Mouse (Mus musculus): ENCODE measurements around the gene Cd300a. TPM values are rescaled to one million over a fixed set of nuclear protein-coding genes. Genes with fewer than 3 reads are reported as not detected.

Cd300a gene
- 1.8 and 2.2 TPM in 2 replicates for polyA plus RNA-seq (2015; fragmentation: Nextera tagmentation; extraction: Ambion mirVana)

GRCm38 (mm10) chr11:114889991-114890518, at the start of gene Cd300a:
Cd300a (plus strand) TSS chr11:114890041.
- Histone ChIP-seq H3K36me3 (ENCODE audit: insufficient read depth, low read length) (no peaks in the 10 kb centered on the region), H3K9me3 (ENCODE audit: low read length) (no peaks in the 10 kb centered on the region), H3K9ac (replicated peaks; ENCODE audit: low read length) (peak within 1 kb of the TSS; percentile 43; the same call in 1 of the 2 replicates), H3K4me1 (ENCODE audit: insufficient read depth, low read length) (peaks cover 8% of the 10 kb centered on the region), H3K4me3 (ENCODE audit: low read length) (no peak within 1 kb of the TSS), H3K4me2 (replicated peaks; ENCODE audit: low read depth, low read length) (peak within 1 kb of the TSS; percentile 42), H3K27ac (ENCODE audit: low read length) (0 out of 2 replicates have a peak within 1 kb of the TSS, but pooled peaks have one; percentile 20), H3K27me3 (ENCODE audit: insufficient read depth, low read length) (no peaks in the 10 kb centered on the region)
- ATAC-seq (ENCODE audit: low FRiP score, low TSS enrichment): peak; percentile 79
- 27% methylated on average over 18 of the region's 18 CpGs for WGBS

- Histone ChIP-seq H3K4me1 (ENCODE audit: insufficient read depth, low read length) (peaks cover 44% of the 10 kb centered on the region), H3K4me2 (replicated peaks; ENCODE audit: low read depth, low read length) (peak overlapping the region; percentile 30; the same call in 1 of the 2 replicates), H3K9me3 (ENCODE audit: low read length) (peaks cover 3% of the 10 kb centered on the region; the same call in 1 of the 2 replicates), H3K36me3 (ENCODE audit: insufficient read depth, low read length) (no peaks in the 10 kb centered on the region), H3K9ac (replicated peaks; ENCODE audit: low read length) (peak overlapping the region; percentile 55), H3K27ac (ENCODE audit: low read length) (peak overlapping the region; percentile 85), H3K4me3 (ENCODE audit: low read length) (0 out of 2 replicates have a peak overlapping the region, but pooled peaks have one; percentile 1), H3K27me3 (ENCODE audit: insufficient read depth, low read length) (no peaks in the 10 kb centered on the region)
- peak; percentile 75 for ATAC-seq (ENCODE audit: low FRiP score, low TSS enrichment)
- 8% methylated on average over 8 of the region's 8 CpGs for WGBS
Measured at GRCm38 (mm10) chr11:114843818-114844463, 45.9 kb upstream of the Cd300a start.

DNA sequence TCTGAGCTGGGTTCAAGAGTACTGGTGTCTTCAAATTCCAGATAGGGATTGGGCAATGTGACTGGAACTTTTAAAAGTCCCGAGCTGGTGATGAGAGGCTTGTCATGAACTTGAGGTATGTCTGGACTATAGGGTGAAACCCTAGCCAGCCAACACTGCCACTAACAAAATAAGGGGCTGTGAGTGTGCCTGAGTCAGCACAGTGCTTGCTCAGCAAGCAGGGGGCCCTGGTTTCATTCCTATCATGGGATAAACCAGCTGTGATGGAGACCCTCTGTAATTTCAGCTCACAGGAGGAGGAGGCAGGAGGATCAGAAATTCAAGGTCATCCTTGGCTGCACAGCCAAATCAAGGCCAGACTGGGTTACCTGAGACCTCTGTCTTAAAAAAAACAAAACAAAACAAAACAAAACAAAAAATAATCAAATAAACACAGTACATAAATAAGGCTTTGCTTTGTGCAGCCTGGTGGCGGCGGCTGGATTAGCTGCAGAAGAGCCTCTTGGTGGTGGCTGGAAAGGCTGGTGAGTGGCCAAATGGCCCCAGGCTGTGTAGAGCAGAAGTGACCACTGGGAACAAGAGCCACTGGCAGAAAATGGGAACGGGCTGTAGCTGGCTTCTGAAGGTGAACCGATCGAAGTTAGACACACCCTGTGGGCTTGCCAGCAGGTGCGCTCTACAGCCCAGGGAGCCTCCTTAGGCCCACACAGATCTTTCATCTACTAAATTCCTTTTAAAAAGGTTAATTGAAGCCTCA, 45.2 kb upstream of the Cd300a start:
- WGBS: 39% methylated on average over 7 of the region's 7 CpGs
- no peaks in the 10 kb centered on the region for H3K27me3 ChIP-seq (ENCODE audit: insufficient read depth, low read length)
- peak overlapping the region; percentile 55 for H3K9ac ChIP-seq (replicated peaks; ENCODE audit: low read length)
- 0 out of 2 replicates have a peak overlapping the region, but pooled peaks have one; percentile 1 for H3K4me3 ChIP-seq (ENCODE audit: low read length)
- H3K27ac ChIP-seq (ENCODE audit: low read length): peak overlapping the region; percentile 85
- H3K9me3 ChIP-seq (ENCODE audit: low read length): peaks cover 3% of the 10 kb centered on the region; the same call in 1 of the 2 replicates
- H3K36me3 ChIP-seq (ENCODE audit: insufficient read depth, low read length): no peaks in the 10 kb centered on the region
- ATAC-seq (ENCODE audit: low FRiP score, low TSS enrichment): peak; percentile 53
- peak overlapping the region; percentile 30; the same call in 1 of the 2 replicates for H3K4me2 ChIP-seq (replicated peaks; ENCODE audit: low read depth, low read length)
- peaks cover 51% of the 10 kb centered on the region for H3K4me1 ChIP-seq (ENCODE audit: insufficient read depth, low read length)

DNA sequence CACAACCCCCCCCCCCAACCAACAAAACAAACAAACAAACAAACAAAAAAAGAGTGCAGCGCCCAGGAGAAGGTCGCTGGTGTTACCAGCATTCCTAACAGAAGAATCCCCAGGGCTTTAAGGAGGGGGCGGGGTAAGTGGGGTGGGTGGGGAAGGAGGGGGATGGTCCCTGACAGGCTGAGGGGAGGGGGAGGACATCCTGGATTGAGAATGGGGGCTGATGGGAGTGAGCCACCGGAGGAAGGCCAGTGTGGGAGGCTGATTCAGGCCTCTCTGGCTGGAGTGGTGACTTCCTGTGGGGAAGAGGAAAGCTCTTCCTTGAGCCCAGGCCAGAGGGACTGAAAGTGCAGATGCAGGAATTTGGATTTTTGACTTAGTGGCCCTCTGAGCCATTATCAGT, 43.5 kb upstream of the Cd300a start:
- 66% methylated on average over 4 of the region's 4 CpGs for WGBS
- H3K4me1 ChIP-seq (ENCODE audit: insufficient read depth, low read length): peaks cover 67% of the 10 kb centered on the region

GRCm38 (mm10) chr11:114847008-114847407, 42.8 kb upstream of the Cd300a start:
- H3K27me3 ChIP-seq (ENCODE audit: insufficient read depth, low read length): no peaks in the 10 kb centered on the region
- ATAC-seq (ENCODE audit: low FRiP score, low TSS enrichment): no peak
- peak overlapping the region; percentile 64 for H3K27ac ChIP-seq (ENCODE audit: low read length)
- H3K4me1 ChIP-seq (ENCODE audit: insufficient read depth, low read length): peaks cover 67% of the 10 kb centered on the region
- H3K9ac ChIP-seq (replicated peaks; ENCODE audit: low read length): no peak overlapping the region
- no peak overlapping the region for H3K4me2 ChIP-seq (replicated peaks; ENCODE audit: low read depth, low read length)
- no peaks in the 10 kb centered on the region for H3K36me3 ChIP-seq (ENCODE audit: insufficient read depth, low read length)
- WGBS: 44% methylated on average over 5 of the region's 5 CpGs
- H3K4me3 ChIP-seq (ENCODE audit: low read length): no peak overlapping the region
- no peaks in the 10 kb centered on the region for H3K9me3 ChIP-seq (ENCODE audit: low read length)

More for the DNA sequence above, 43.5 kb upstream of the Cd300a start:
- ATAC-seq (ENCODE audit: low FRiP score, low TSS enrichment): no peak
- Histone ChIP-seq H3K9ac (replicated peaks; ENCODE audit: low read length) (no peak overlapping the region), H3K4me3 (ENCODE audit: low read length) (no peak overlapping the region), H3K27ac (ENCODE audit: low read length) (peak overlapping the region; percentile 64), H3K9me3 (ENCODE audit: low read length) (peaks cover 2% of the 10 kb centered on the region; the same call in 1 of the 2 replicates), H3K36me3 (ENCODE audit: insufficient read depth, low read length) (no peaks in the 10 kb centered on the region), H3K4me2 (replicated peaks; ENCODE audit: low read depth, low read length) (no peak overlapping the region), H3K27me3 (ENCODE audit: insufficient read depth, low read length) (no peaks in the 10 kb centered on the region)

GRCm38 (mm10) chr11:114849572-114849971, 40.3 kb upstream of the Cd300a start:
- H3K4me1 ChIP-seq (ENCODE audit: insufficient read depth, low read length): peaks cover 70% of the 10 kb centered on the region
- no peak overlapping the region for H3K4me3 ChIP-seq (ENCODE audit: low read length)
- H3K27me3 ChIP-seq (ENCODE audit: insufficient read depth, low read length): no peaks in the 10 kb centered on the region
- H3K36me3 ChIP-seq (ENCODE audit: insufficient read depth, low read length): no peaks in the 10 kb centered on the region
- no peak for ATAC-seq (ENCODE audit: low FRiP score, low TSS enrichment)
- H3K27ac ChIP-seq (ENCODE audit: low read length): peak overlapping the region; percentile 99
- WGBS: 9% methylated on average over 2 of the region's 2 CpGs
- 0 out of 2 replicates have a peak overlapping the region, but pooled peaks have one; percentile 98 for H3K4me2 ChIP-seq (replicated peaks; ENCODE audit: low read depth, low read length)
- peak overlapping the region; percentile 94 for H3K9ac ChIP-seq (replicated peaks; ENCODE audit: low read length)
- H3K9me3 ChIP-seq (ENCODE audit: low read length): no peaks in the 10 kb centered on the region

DNA sequence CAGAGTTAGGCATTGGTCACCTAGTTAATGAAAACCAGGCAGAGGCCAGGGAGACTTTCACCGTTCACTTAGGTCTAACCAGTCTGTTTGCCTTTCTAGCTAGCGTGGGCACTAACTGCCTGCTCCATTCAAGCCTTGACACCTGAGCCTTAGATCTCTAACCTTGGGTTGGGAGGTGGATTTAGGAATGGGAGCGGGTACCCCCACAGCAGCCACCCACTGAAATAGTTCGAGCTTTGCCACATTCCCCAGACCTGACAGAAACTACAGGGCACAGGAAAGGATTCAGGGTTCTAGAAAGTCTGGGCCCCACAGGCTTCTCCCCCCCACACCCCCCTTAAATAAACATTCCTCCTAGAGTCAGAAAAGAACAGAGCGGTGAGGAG, 39.8 kb upstream of the Cd300a start:
- Histone ChIP-seq H3K27me3 (ENCODE audit: insufficient read depth, low read length) (no peaks in the 10 kb centered on the region), H3K27ac (ENCODE audit: low read length) (peak overlapping the region; percentile 99), H3K9me3 (ENCODE audit: low read length) (no peaks in the 10 kb centered on the region), H3K4me3 (ENCODE audit: low read length) (peak overlapping the region; percentile 68; the same call in 1 of the 2 replicates), H3K9ac (replicated peaks; ENCODE audit: low read length) (peak overlapping the region; percentile 94), H3K4me1 (ENCODE audit: insufficient read depth, low read length) (peaks cover 71% of the 10 kb centered on the region), H3K36me3 (ENCODE audit: insufficient read depth, low read length) (no peaks in the 10 kb centered on the region), H3K4me2 (replicated peaks; ENCODE audit: low read depth, low read length) (peak overlapping the region; percentile 98)
- ATAC-seq (ENCODE audit: low FRiP score, low TSS enrichment): peak; percentile 10
- 13% methylated on average over 5 of the region's 5 CpGs for WGBS

GRCm38 (mm10) chr11:114850452-114851268, 39.2 kb upstream of the Cd300a start, which contains the start of gene Gprc5c:
Gprc5c (plus strand) TSS chr11:114851152.
- peak within 1 kb of the TSS; percentile 94 for H3K9ac ChIP-seq (replicated peaks; ENCODE audit: low read length)
- H3K27me3 ChIP-seq (ENCODE audit: insufficient read depth, low read length): no peaks in the 10 kb centered on the region
- peak within 1 kb of the TSS; percentile 99 for H3K27ac ChIP-seq (ENCODE audit: low read length)
- ATAC-seq (ENCODE audit: low FRiP score, low TSS enrichment): peak; percentile 74
- H3K9me3 ChIP-seq (ENCODE audit: low read length): no peaks in the 10 kb centered on the region
- H3K4me3 ChIP-seq (ENCODE audit: low read length): peak within 1 kb of the TSS; percentile 68
- 0% methylated on average over 38 of the region's 43 CpGs for WGBS
- no peaks in the 10 kb centered on the region for H3K36me3 ChIP-seq (ENCODE audit: insufficient read depth, low read length)
- H3K4me2 ChIP-seq (replicated peaks; ENCODE audit: low read depth, low read length): peak within 1 kb of the TSS; percentile 98
- peaks cover 66% of the 10 kb centered on the region for H3K4me1 ChIP-seq (ENCODE audit: insufficient read depth, low read length)

- Histone ChIP-seq H3K4me3 (ENCODE audit: low read length) (peak overlapping the region; percentile 68), H3K9me3 (ENCODE audit: low read length) (no peaks in the 10 kb centered on the region), H3K27me3 (ENCODE audit: insufficient read depth, low read length) (no peaks in the 10 kb centered on the region), H3K27ac (ENCODE audit: low read length) (peak overlapping the region; percentile 99), H3K9ac (replicated peaks; ENCODE audit: low read length) (peak overlapping the region; percentile 94), H3K4me1 (ENCODE audit: insufficient read depth, low read length) (peaks cover 66% of the 10 kb centered on the region), H3K36me3 (ENCODE audit: insufficient read depth, low read length) (peaks cover 2% of the 10 kb centered on the region; the same call in 1 of the 2 replicates), H3K4me2 (replicated peaks; ENCODE audit: low read depth, low read length) (peak overlapping the region; percentile 98)
- peak; percentile 9; the same call in 1 of the 2 replicates for ATAC-seq (ENCODE audit: low FRiP score, low TSS enrichment)
- under 1% methylated on average over 27 of the region's 27 CpGs for WGBS
Measured at GRCm38 (mm10) chr11:114851269-114851607, 38.6 kb upstream of the Cd300a start.

Data from kidney, embryonic 16.5 days (tissue).